In genomic region chr15:97992712-97993286, GRCm38 (mm10) we compare ENCODE assay signal across 8 mouse cellular contexts. TPM values are rescaled to one million over a fixed set of nuclear protein-coding genes. Genes with fewer than 3 reads are reported as not detected.
DNase-seq lines count a peak whose midpoint lies in the region.

No protein-coding gene starts in this region.

- DNase-seq in adipocyte (ENCODE audit: low spot score) = peak; percentile 22
- DNase-seq in embryo, embryonic 10.5 days (ENCODE audit: low spot score) = peak; percentile 97
- peak; percentile 68 for DNase-seq in gastrocnemius, postnatal 10 days
- peak; percentile 81 for DNase-seq in hindlimb bud, embryonic 11.5 days (ENCODE audit: extremely low spot score, low read depth, low spot score)
- peak; percentile 60 to 67 for DNase-seq in left cerebral cortex, adult 18-20 months (ENCODE audit: low spot score in 2 of 2)
- DNase-seq in lung, postnatal 36 days = peak; percentile 90
- peak; percentile 83 for DNase-seq in right cerebral cortex, adult 18-20 months
- peak; percentile 78 for DNase-seq in urinary bladder, postnatal 14 days (ENCODE audit: low spot score)

RNA-seq across cellular contexts. Expression of gene Col2a1, which starts 11.7 kb away (rescaled TPM):
- total RNA-seq in gastrocnemius, postnatal 10 days (2021) = 10 to 100 TPM; 33.3 to 33.7 TPM
- total RNA-seq in left cerebral cortex, adult 18-20 months (2021) = under 1 TPM; 0.86 to 0.91 TPM

RNA-seq across cellular contexts. Expression of gene Tmem106c, which starts 28.8 kb away (rescaled TPM):
- 10 to 100 TPM; 14.4 to 17.7 TPM for total RNA-seq in gastrocnemius, postnatal 10 days (2021)
- total RNA-seq in left cerebral cortex, adult 18-20 months (2021) = 10 to 100 TPM; 33.2 to 34.9 TPM

Comparison
In these comparisons a context has a peak if more than half of its experiments do, and no peak if none do; other contexts are left out.
1. Peak in every context shown above with its lines: DNase-seq.
2. DNase-seq: peak in every context shown above with its lines; median percentile 97 in embryo, embryonic 10.5 days; 90 in lung, postnatal 36 days; 83 in right cerebral cortex, adult 18-20 months; 81 in hindlimb bud, embryonic 11.5 days; 78 in urinary bladder, postnatal 14 days; 68 in gastrocnemius, postnatal 10 days; 64 in left cerebral cortex, adult 18-20 months; 22 in adipocyte.
3. RNA of gene Col2a1, which starts 11.7 kb away (total RNA-seq): 33.3 to 33.7 TPM in gastrocnemius, postnatal 10 days; 0.86 to 0.91 TPM in left cerebral cortex, adult 18-20 months; every median in the first group is over 10 times any median in the second.